Mouse (Mus musculus): ENCODE data around the gene Sertad3. TPM values are rescaled to one million over a fixed set of nuclear protein-coding genes. Genes with fewer than 3 reads are reported as not detected.
"Not testable (repeated sequence)": the region's sequence is repeated elsewhere in the genome, so short reads cannot be mapped to it uniquely, and the experiment has no call there.

Gene Sertad3
- polyA plus RNA-seq, 2 experiments from 2014 or later, result 50.9 to 60.1 TPM

DNA sequence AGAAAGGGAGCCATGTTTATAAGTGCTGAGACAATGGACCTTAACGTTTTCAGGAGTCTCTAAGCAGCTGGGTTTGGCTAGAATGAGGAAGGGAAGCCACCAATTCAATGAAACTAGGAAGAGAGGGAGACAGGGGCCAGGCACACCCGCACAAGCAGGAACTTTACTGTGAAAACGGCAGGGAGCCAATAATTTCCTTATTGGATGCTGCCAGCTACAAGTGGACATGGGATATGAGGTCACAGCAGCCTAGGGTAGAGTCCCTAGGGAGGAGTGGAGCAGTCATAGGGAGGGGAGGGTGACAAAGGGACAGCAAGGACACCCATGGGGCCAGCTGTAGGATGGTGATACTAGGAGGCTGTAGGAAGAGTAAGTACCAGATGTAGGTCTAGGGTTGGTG is 19.5 kb downstream of the Sertad3 start:
- no peak for ATAC-seq

GRCm38 (mm10) chr7:27493450-27493849 is 19.9 kb downstream of the Sertad3 start:
- ATAC-seq, result no peak

DNA sequence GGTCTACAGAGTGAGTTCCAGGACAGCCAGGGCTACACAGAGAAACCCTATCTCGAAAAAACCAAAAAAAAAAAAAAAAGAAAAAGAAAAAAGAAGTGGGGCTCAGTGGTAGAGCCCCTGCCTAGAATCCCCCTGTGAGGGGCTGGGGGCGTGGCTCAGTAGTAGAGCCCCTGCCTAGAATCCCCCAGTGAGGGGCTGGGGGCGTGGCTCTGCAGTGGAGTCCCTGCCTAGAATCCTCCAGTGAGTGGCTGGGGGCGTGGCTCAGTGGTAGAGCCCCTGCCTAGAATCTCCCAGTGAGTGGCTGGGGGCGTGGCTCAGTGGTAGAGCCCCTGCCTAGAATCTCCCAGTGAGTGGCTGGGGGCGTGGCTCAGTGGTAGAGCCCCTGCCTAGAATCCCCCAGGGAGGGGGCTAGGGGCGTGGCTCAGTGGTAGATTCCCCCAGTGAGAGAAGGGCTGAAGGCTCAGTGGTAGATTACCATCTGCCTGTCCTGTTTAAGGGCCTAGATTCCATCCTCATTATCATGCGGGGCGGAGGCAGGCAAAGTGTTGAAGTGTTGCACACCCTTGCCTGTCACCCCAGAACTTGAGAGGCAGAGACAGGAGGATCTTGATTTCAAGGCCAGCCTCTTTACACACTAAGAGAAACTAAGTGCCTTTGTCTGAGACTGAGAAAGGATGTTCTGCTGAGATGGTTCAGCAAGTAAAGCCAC is 21.2 kb downstream of the Sertad3 start:
- ATAC-seq, result not testable (repeated sequence)

GRCm38 (mm10) chr7:27499036-27499435 is 25.5 kb downstream of the Sertad3 start, which contains the start of gene Prx:
Prx (plus strand) TSS chr7:27499324.
- no peak for ATAC-seq

DNA sequence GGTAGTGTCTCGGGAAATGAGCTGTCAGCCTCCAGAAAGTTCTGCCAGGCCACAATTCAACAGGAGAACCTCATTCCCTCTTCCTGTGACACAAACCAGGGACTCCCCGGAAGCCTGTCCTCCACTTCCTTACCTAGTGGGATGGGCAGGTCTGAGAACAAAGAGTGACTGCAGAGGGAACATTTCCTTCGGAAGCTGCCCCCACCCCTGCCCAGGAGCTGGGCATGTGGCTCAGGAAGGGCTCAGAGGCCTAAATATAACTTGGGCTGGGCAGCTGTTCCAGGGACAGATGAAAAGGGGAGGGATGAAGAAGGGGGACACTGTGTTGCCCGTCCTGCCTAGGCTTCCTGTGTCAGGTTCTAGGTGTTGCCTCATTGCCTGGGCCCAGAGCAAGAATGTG is 28.1 kb downstream of the Sertad3 start:
- ATAC-seq, result no peak

DNA sequence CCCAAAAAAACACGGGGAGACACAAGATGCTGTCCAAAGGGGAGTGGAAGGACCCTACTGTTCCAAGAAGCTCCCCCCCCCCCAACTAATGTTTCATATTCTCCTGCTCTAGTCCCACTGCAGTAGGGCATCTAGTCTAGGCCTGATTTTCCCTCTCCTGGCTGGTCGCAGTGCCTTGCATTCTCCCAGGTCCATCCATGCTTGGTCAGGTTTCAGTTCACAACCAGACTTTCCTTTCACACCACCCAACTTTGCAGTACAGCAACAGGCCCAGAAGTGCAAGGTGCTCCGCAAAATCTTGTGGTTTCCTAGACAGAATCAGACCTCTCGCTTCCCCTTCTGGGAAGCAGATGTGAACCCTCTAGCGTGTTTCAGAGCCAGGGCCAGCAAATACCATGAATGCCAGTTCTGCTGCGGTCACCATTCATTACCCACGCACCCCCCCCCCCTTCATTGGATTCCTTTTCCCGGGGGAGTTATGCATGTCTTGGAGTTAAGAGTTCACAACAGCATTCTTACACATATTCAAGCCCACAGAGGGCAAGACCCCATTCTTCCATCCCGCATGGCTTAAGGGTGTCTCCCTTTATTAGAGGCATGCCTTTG is 33.3 kb downstream of the Sertad3 start:
- ATAC-seq, result no peak

- ATAC-seq, result peak; percentile 89
These were observed 34.4 kb downstream of the Sertad3 start for GRCm38 (mm10) chr7:27507711-27508647.

DNA sequence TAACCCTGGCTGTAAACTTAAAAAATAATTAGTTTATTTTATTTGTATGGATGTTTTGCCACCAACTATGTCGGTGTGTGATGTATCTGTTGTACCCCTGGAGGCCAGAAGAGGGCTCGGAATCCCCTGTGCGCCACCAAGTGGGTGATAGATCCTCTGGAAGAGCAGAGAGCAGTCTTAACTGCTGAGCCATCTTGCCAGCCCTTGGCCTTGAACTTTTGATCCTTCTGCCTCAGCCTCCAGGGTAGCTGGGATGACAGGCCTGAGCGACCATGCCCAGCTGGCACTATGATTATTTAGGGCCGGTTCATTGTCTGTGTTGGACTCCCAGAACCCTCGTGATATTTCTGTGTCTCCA is 35.1 kb downstream of the Sertad3 start:
- peak; percentile 62 for ATAC-seq

GRCm38 (mm10) chr7:27510809-27511208 is 37.2 kb downstream of the Sertad3 start:
- no peak for ATAC-seq

DNA sequence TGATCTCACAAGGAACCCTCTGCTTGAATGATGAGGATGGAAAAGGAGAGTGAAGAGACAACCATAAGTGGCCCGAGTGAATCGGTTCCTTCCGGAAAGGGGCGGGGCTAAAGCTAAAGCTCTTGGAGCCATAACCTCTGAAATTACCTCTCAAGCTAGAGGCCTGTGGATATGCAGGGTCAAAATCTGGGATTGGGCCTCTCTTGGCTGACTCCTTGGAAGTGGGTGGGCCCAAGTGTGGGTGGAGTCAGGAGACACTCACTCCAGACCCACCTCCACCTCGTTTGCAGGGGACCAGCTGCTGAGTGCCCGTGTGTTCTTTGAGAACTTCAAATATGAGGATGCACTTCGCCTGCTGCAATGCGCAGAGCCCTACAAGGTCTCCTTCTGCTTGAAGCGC is 41.4 kb downstream of the Sertad3 start:
- ATAC-seq, result no peak

- ATAC-seq, result no peak
These were observed 44.7 kb downstream of the Sertad3 start for GRCm38 (mm10) chr7:27518314-27518713.

- no peak for ATAC-seq
These were observed 46.5 kb downstream of the Sertad3 start for GRCm38 (mm10) chr7:27520104-27520503.

DNA sequence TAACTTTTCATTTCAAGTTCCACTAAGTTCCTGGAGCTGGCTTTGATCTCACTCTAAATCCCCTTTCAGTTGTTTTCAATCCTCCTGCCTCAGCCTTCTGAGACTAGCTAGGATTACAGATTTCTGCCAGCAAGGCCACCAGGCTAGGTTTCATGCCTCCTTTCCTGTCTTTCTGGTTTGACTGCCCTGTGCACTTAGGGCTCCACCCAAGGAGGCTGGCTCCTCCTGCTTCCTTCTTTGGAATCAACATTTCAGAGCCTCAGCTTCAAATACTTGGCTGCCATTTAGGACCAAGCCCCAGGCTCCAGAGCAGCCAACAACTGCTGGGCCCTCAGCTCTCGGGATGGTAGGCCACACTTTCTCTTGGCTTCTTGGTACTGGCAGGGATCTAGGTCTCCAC is 47.0 kb downstream of the Sertad3 start:
- no peak for ATAC-seq

- ATAC-seq, result no peak
These were observed 49.4 kb downstream of the Sertad3 start, which contains the start of gene Hipk4 for GRCm38 (mm10) chr7:27522967-27523366. Hipk4 (plus strand) TSS chr7:27523267.

DNA sequence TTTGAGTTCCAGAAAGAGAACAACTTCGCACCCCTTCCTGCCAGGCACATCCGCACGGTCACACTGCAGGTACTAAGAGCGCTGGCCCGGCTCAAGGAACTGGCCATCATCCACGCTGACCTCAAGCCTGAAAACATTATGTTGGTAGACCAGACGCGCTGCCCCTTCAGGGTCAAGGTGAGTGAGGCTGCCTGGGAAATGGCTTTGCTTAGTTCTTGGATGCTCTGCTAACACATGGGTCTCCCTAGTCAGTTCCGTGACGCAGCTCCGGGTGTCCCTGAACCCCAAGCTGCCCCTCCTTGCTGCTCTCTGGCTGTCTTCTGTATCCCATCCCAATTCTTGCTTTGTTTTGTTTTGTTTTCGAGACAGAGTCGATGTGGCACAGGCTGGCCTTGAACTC is 50.2 kb downstream of the Sertad3 start:
- ATAC-seq, result no peak

- peak; percentile 92 for ATAC-seq
These were observed 52.7 kb downstream of the Sertad3 start for GRCm38 (mm10) chr7:27526039-27526827.

Other genes with a start within 250 kb of the Sertad3 start
- gene Itpkc, start 245.1 kb upstream of the Sertad3 start, polyA plus RNA-seq (2017; shearing (Covaris generic)), result 1 to 10 TPM; 1.9 to 2.5 TPM
- gene Coq8b, start 240.7 kb upstream of the Sertad3 start, polyA plus RNA-seq (2017; shearing (Covaris generic)), result 10 to 100 TPM in 1 of 2 experiments, 1 to 10 TPM in 1; 8.7 to 10.8 TPM
- under 1 TPM; 0.11 to 0.25 TPM for gene Numbl, start 215.3 kb upstream of the Sertad3 start, polyA plus RNA-seq (2017; shearing (Covaris generic))
- 1 to 10 TPM in 1 of 2 experiments, under 1 TPM in 1; 0.77 to 2.0 TPM for gene Ltbp4, start 136.1 kb upstream of the Sertad3 start, polyA plus RNA-seq (2017; shearing (Covaris generic))
- gene Shkbp1, start 117.7 kb upstream of the Sertad3 start, polyA plus RNA-seq (2017; shearing (Covaris generic)), result 10 to 100 TPM; 49.2 to 76.0 TPM
- not detected for gene Gm20479, start 116.3 kb upstream of the Sertad3 start, polyA plus RNA-seq (2017; shearing (Covaris generic))
- under 1 TPM; 0.28 to 0.32 TPM for gene Sptbn4, start 26.1 kb upstream of the Sertad3 start, polyA plus RNA-seq (2017; shearing (Covaris generic))
- 10 to 100 TPM; 14.1 to 19.9 TPM for gene Blvrb, start 25.8 kb upstream of the Sertad3 start, polyA plus RNA-seq (2017; shearing (Covaris generic))
- gene Sertad1, start 13.1 kb downstream of the Sertad3 start, polyA plus RNA-seq (2017; shearing (Covaris generic)), result 10 to 100 TPM; 46.0 to 51.9 TPM
- under 1 TPM; 0.22 to 0.62 TPM for gene Prx, start 25.6 kb downstream of the Sertad3 start, polyA plus RNA-seq (2017; shearing (Covaris generic))
- under 1 TPM in 1 of 2 experiments, not detected in 1; 0.28 TPM for gene Hipk4, start 49.5 kb downstream of the Sertad3 start, polyA plus RNA-seq (2017; shearing (Covaris generic))
- 100 to 1,000 TPM; 191 to 306 TPM for gene Pld3, start 79.5 kb downstream of the Sertad3 start, polyA plus RNA-seq (2017; shearing (Covaris generic))
- gene 2310022A10Rik, start 79.5 kb downstream of the Sertad3 start, polyA plus RNA-seq (2017; shearing (Covaris generic)), result 10 to 100 TPM; 15.0 to 25.3 TPM
- gene Akt2, start 117.8 kb downstream of the Sertad3 start, polyA plus RNA-seq (2017; shearing (Covaris generic)), result 10 to 100 TPM; 39.2 to 57.3 TPM
- not detected for gene Ttc9b, start 180.1 kb downstream of the Sertad3 start, polyA plus RNA-seq (2017; shearing (Covaris generic))
- 1 to 10 TPM in 1 of 2 experiments, under 1 TPM in 1; 0.76 to 1.5 TPM for gene Map3k10, start 200.8 kb downstream of the Sertad3 start, polyA plus RNA-seq (2017; shearing (Covaris generic))
- gene Zfp607b, start 215.6 kb downstream of the Sertad3 start, polyA plus RNA-seq (2017; shearing (Covaris generic)), result 1 to 10 TPM; 3.0 to 3.6 TPM

All from CD4-positive, CD25-positive, alpha-beta regulatory T cell, adult 4 months (primary cell).